In the genomic region with DNA sequence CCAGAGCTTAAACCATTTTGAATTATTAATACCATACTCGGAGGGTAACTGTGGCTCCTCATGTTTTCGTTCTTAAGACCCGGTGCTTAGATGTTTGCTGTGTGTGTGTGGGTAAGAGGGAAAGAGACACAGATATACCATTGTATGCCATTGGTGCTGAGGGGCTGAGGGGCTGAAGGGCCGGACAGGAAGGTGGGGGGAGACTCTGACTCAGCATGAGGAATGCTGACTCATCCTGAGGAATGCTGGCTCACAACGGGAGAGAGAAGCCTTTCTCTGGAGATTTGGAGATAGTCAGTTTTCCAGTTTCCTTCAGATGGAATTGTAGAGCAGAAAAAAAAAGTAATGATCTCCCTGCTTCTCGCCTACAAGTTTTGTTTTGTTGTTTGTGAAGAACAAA, we compare ENCODE assay signal across 13 mouse cellular contexts.
A peak's percentile ranks its signal among the peaks of the same experiment; 100 is the strongest.
DNase-seq lines count a peak whose midpoint lies in the region; ATAC-seq and TF ChIP-seq lines count a peak whose summit lies in the region.
"Had no signal": no experiment of that assay in that cellular context is flagged by ENCODE, and none has a peak within 500 bp of the region (broad histone marks: within the 10 kb centered on the region; RNA-seq: fewer than 3 reads in every experiment).

No protein-coding gene starts in this region.

- peak; percentile 89 for TF ChIP-seq EP300 in ES-Bruce4 (IDR thresholded peaks at IDR 0.05; ENCODE audit: insufficient read depth, low read depth, low read length)

- H3K27ac ChIP-seq in heart, embryonic 13.5 days (replicated peaks) = no peak overlapping the region; the same call in 1 of the 2 replicates
- H3K27ac ChIP-seq in ES-Bruce4 (ENCODE audit: insufficient read depth, low read length) = peak overlapping the region; percentile 92
- no peak overlapping the region for H3K27ac ChIP-seq in kidney, embryonic 16.5 days (ENCODE audit: low read length)
- H3K27ac ChIP-seq: forebrain, embryonic 15.5 days; liver, embryonic 15.5 days had no signal

- 40% methylated on average over 6 of the region's 6 CpGs for WGBS in heart, embryonic 13.5 days
- WGBS in kidney, embryonic 16.5 days = 48% methylated on average over 6 of the region's 6 CpGs

- peak overlapping the region; percentile 38 for H3K4me2 ChIP-seq in heart, embryonic 13.5 days
- H3K4me2 ChIP-seq in kidney, embryonic 16.5 days (replicated peaks; ENCODE audit: low read depth, low read length) = no peak overlapping the region
- H3K4me2 ChIP-seq: forebrain, embryonic 15.5 days; liver, embryonic 15.5 days had no signal

- no peaks in the 10 kb centered on the region for H3K27me3 ChIP-seq in heart, embryonic 13.5 days (replicated peaks)
- H3K27me3 ChIP-seq in ES-Bruce4 (ENCODE audit: control insufficient read depth, insufficient read depth, low read length, poor library complexity, severe bottlenecking) = no peaks in the 10 kb centered on the region
- no peaks in the 10 kb centered on the region for H3K27me3 ChIP-seq in kidney, embryonic 16.5 days (ENCODE audit: insufficient read depth, low read length)
- H3K27me3 ChIP-seq: forebrain, embryonic 15.5 days; liver, embryonic 15.5 days had no signal

- no peak for TF ChIP-seq POLR2A in ES-Bruce4 (IDR thresholded peaks at IDR 0.05; ENCODE audit: insufficient read depth, low read length)

- H3K9ac ChIP-seq in heart, embryonic 13.5 days = no peak overlapping the region
- H3K9ac ChIP-seq in ES-Bruce4 (ENCODE audit: low read depth, poor library complexity, severe bottlenecking) = peak overlapping the region; percentile 63
- H3K9ac ChIP-seq in kidney, embryonic 16.5 days (replicated peaks; ENCODE audit: low read length) = no peak overlapping the region
- H3K9ac ChIP-seq: forebrain, embryonic 15.5 days; liver, embryonic 15.5 days had no signal

- no peak overlapping the region for H3K4me3 ChIP-seq in heart, embryonic 13.5 days
- no peak overlapping the region for H3K4me3 ChIP-seq in ES-Bruce4 (ENCODE audit: low read depth, low read length)
- no peak overlapping the region for H3K4me3 ChIP-seq in kidney, embryonic 16.5 days (ENCODE audit: low read length)
- H3K4me3 ChIP-seq: forebrain, embryonic 15.5 days; liver, embryonic 15.5 days had no signal

- no peak for TF ChIP-seq CTCF in ES-Bruce4 (IDR thresholded peaks at IDR 0.05; ENCODE audit: low read depth, low read length)

- H3K36me3 ChIP-seq in heart, embryonic 13.5 days = no peaks in the 10 kb centered on the region
- H3K36me3 ChIP-seq in ES-Bruce4 (ENCODE audit: control insufficient read depth, insufficient read depth, low read length, poor library complexity, severe bottlenecking) = no peaks in the 10 kb centered on the region
- H3K36me3 ChIP-seq in kidney, embryonic 16.5 days (ENCODE audit: insufficient read depth, low read length) = no peaks in the 10 kb centered on the region
- H3K36me3 ChIP-seq: forebrain, embryonic 15.5 days; liver, embryonic 15.5 days had no signal

- no peaks in the 10 kb centered on the region for H3K9me3 ChIP-seq in heart, embryonic 13.5 days
- no peaks in the 10 kb centered on the region for H3K9me3 ChIP-seq in ES-Bruce4 (replicated peaks; ENCODE audit: control insufficient read depth, insufficient read depth, low read length, poor library complexity, severe bottlenecking)
- no peaks in the 10 kb centered on the region for H3K9me3 ChIP-seq in kidney, embryonic 16.5 days (ENCODE audit: low read length)
- H3K9me3 ChIP-seq: forebrain, embryonic 15.5 days; liver, embryonic 15.5 days had no signal

- ATAC-seq in heart, embryonic 13.5 days (ENCODE audit: extremely low read depth, insufficient number of reproducible peaks, low FRiP score, low TSS enrichment) = no peak
- no peak for ATAC-seq in kidney, embryonic 16.5 days (ENCODE audit: low FRiP score, low TSS enrichment)
- ATAC-seq: forebrain, embryonic 15.5 days had no signal

- H3K4me1 ChIP-seq in heart, embryonic 13.5 days = peaks cover 32% of the 10 kb centered on the region
- peaks cover 2% of the 10 kb centered on the region for H3K4me1 ChIP-seq in ES-Bruce4 (ENCODE audit: control insufficient read depth, insufficient read depth, low read length)
- H3K4me1 ChIP-seq in kidney, embryonic 16.5 days (ENCODE audit: insufficient read depth, low read length) = peaks cover 19% of the 10 kb centered on the region

- DNase-seq in heart, adult 11 months = no peak
- DNase-seq in 3134 (ENCODE audit: extremely low read depth, insufficient read length, low spot score) = peak; percentile 58
- DNase-seq in adrenal gland, adult 2 months = peak; percentile 73
- DNase-seq in left cerebral cortex, adult 11 months (ENCODE audit: low spot score) = no peak
- no peak for DNase-seq in spleen, adult 12 weeks (ENCODE audit: low spot score)
- DNase-seq: cerebellum, postnatal 10 days; heart, postnatal 36 days; thymus, postnatal 25 days had no signal

Comparison
In these comparisons a context has a peak if more than half of its experiments do, and no peak if none do; other contexts are left out.
1. DNase-seq: peak in 3134 (single experiment) and adrenal gland, adult 2 months (single experiment); none in heart, adult 11 months (single experiment), left cerebral cortex, adult 11 months (single experiment) and spleen, adult 12 weeks (single experiment).